Mouse (Mus musculus) heart, embryonic 12.5 days (tissue): ENCODE data around the gene Akap7. TPM values are rescaled to one million over a fixed set of nuclear protein-coding genes. Genes with fewer than 3 reads are reported as not detected.
A peak's percentile ranks its signal among the peaks of the same experiment; 100 is the strongest.

Experiments
- ATAC-seq: fragments of 200-750 bp; cut with Nextera tagmentation; 2 replicates; pipeline ENCODE4 v1.8.0; 2017; ENCODE audit warnings: moderate TSS enrichment, moderate library complexity; ENCODE audit not compliant: insufficient number of reproducible peaks, low FRiP score
- H3K27ac ChIP-seq: fragments of 300-500 bp; sonication (generic); 2 replicates; pipeline ENCODE4 v1.5.1; 2016; ENCODE audit warnings: mild to moderate bottlenecking, moderate library complexity; ENCODE audit not compliant: poor library complexity, severe bottlenecking
- H3K27me3 ChIP-seq: fragments of 300-500 bp; sonication (generic); replicated peaks from 2 replicates; pipeline ENCODE4 v1.6.1; 2016; ENCODE audit warnings: mild to moderate bottlenecking, moderate library complexity
- H3K36me3 ChIP-seq: fragments of 300-500 bp; sonication (generic); 2 replicates; pipeline ENCODE4 v1.6.1; 2016; ENCODE audit warnings: mild to moderate bottlenecking, moderate library complexity
- H3K4me1 ChIP-seq: fragments of 300-500 bp; sonication (generic); replicated peaks from 2 replicates; pipeline ENCODE4 v1.6.1; 2016; ENCODE audit warnings: mild to moderate bottlenecking
- H3K4me2 ChIP-seq: fragments of 300-500 bp; sonication (generic); 2 replicates; pipeline ENCODE4 v1.6.1; 2016; ENCODE audit warnings: mild to moderate bottlenecking, moderate library complexity
- H3K4me3 ChIP-seq: fragments of 300-500 bp; sonication (generic); 2 replicates; pipeline ENCODE4 v1.5.1; 2016; ENCODE audit warnings: mild to moderate bottlenecking
- H3K9ac ChIP-seq: fragments of 300-500 bp; sonication (generic); 2 replicates; pipeline ENCODE4 v1.6.1; 2016; ENCODE audit warnings: mild to moderate bottlenecking, moderate library complexity
- H3K9me3 ChIP-seq: fragments of 300-500 bp; sonication (generic); replicated peaks from 2 replicates; pipeline ENCODE4 v1.6.1; 2016; ENCODE audit warnings: mild to moderate bottlenecking, moderate library complexity
- WGBS: fragments of 180-500 bp; shearing (Covaris S2); methylation state at CpG from one replicate; pipeline ENCODE4 v1.1.7; 2016; 5-methylcytosine and 5-hydroxymethylcytosine counted together
- polyA plus RNA-seq: library from polyadenylated mRNA; unstranded; fragments of >200 nt; fragmentation: Nextera tagmentation; extraction: Ambion mirVana; gene quantifications from 2 replicates; pipeline ENCODE4 v1.2.1, GENCODE M21; 2016

The Akap7 gene
- polyA plus RNA-seq, 1 experiment from 2014 or later: 38.6 TPM

DNA sequence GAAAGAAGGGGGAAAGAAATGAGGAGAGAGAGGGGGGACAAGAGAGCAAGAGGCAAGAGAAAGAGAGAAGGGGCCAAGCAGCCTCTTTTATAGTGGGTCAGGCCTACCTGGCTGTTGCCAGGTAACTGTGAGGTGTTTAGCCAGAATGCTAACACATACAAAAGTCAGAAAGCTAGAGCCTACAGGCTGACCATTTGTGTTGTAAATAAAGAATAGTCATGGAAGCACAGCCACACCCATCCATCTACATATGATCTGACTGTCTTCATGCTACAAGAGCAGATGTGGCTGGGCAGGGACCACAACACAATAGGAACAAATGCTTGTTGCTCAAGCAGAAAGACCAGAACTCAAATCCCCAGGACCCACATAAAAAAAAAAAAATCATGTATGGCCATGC, 11.9 kb upstream of the Akap7 start:
- Histone ChIP-seq H3K36me3 (no peaks in the 10 kb centered on the region), H3K27ac (no peak overlapping the region), H3K27me3 (no peaks in the 10 kb centered on the region), H3K9me3 (no peaks in the 10 kb centered on the region), H3K4me2 (no peak overlapping the region), H3K9ac (no peak overlapping the region), H3K4me1 (peaks cover 19% of the 10 kb centered on the region), H3K4me3 (no peak overlapping the region)
- no peak for ATAC-seq

DNA sequence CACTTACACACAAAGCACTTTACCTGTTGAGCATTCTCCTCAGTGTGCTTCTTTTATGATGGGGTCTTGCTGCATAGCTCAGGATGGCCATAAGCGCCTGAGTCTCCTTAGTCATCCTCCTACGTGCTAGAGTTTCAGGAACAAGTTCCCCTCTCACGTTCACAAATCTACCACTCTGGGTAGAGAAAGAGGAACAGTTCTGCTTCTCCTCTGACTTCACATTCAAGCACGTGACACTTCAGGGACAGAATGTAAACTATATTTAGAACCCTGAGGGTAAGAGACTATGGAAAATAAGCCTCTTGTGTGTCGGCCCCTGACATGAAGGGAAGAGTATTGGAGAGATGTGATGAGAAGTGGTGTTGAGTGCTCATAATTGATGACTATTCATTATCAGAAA, 10.7 kb upstream of the Akap7 start:
- peaks cover 24% of the 10 kb centered on the region for H3K4me1 ChIP-seq
- H3K4me3 ChIP-seq: no peak overlapping the region
- 32% methylated on average over 5 of the region's 5 CpGs for WGBS

DNA sequence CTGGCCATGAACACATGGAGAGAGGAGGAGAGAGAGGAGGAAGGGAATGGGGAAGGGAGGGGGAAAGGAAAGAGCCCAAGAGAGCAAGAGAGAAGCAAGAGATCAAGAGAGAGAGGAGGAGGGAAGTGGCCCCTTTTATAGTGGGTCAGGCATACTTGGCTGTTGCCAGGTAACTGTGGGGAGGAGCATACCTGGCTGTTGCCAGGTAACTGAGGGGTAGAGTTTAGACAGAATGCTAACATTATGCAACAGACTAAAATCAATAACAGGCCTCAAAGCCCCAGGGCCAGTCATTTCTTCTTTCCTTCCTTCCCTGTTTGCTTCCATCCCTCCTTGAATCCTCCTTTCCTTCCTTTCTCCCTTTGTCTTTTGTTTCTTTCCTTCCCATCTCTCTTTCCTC, 10.0 kb upstream of the Akap7 start:
- H3K4me3 ChIP-seq: no peak overlapping the region
- H3K9ac ChIP-seq: no peak overlapping the region
- ATAC-seq: no peak
- no peaks in the 10 kb centered on the region for H3K9me3 ChIP-seq
- H3K4me1 ChIP-seq: peaks cover 24% of the 10 kb centered on the region
- H3K27me3 ChIP-seq: no peaks in the 10 kb centered on the region
- peak overlapping the region; percentile 52; the same call in 1 of the 2 replicates for H3K27ac ChIP-seq
- H3K36me3 ChIP-seq: no peaks in the 10 kb centered on the region
- H3K4me2 ChIP-seq: peak overlapping the region; percentile 40

More for the DNA sequence above, 10.7 kb upstream of the Akap7 start:
- no peaks in the 10 kb centered on the region for H3K27me3 ChIP-seq
- no peak overlapping the region for H3K9ac ChIP-seq
- peak overlapping the region; percentile 52 for H3K27ac ChIP-seq
- no peak for ATAC-seq
- no peaks in the 10 kb centered on the region for H3K9me3 ChIP-seq
- peak overlapping the region; percentile 40 for H3K4me2 ChIP-seq
- no peaks in the 10 kb centered on the region for H3K36me3 ChIP-seq

DNA sequence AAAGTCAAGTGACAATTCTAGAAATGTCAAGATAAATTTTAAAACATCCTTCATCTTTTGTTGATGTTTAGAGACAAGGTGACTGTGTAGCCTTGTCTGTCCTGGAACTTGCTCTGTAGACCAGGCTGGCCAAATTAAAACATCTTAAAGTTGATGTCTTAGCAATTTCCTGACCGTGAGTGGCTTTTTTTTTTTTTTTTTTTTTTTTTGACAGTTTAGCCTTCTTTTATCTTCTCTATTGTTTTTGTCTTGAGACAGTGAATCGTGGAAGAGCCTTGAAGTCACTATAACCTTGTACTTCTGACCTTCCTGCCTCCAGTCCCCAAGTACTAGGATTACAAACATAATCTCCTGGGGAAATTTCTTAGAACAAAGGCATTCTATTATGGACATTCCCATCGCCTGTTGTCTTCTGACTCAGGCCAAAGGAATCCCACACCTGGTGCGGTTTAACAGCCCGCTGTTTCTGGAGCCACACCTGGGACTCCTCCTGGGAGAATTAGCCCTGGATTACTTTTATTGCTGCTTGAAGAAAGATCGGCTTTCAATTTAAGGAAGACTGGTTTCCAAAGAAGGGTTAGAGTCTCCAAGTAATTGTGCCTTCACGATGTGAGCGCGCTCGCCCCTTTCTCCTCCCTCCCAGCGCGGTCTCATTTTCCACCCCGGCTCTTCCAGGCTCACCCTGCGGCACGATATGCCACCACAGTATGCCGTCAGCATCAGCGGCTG, 6.3 kb upstream of the Akap7 start:
- Histone ChIP-seq H3K4me2 (peak overlapping the region; percentile 63), H3K9me3 (no peaks in the 10 kb centered on the region), H3K27me3 (no peaks in the 10 kb centered on the region), H3K36me3 (no peaks in the 10 kb centered on the region), H3K9ac (0 out of 2 replicates have a peak overlapping the region, but pooled peaks have one; percentile 14), H3K4me3 (peak overlapping the region; percentile 13; the same call in 1 of the 2 replicates), H3K27ac (no peak overlapping the region), H3K4me1 (peaks cover 22% of the 10 kb centered on the region)
- no peak for ATAC-seq
- WGBS: 12% methylated on average over 17 of the region's 17 CpGs

DNA sequence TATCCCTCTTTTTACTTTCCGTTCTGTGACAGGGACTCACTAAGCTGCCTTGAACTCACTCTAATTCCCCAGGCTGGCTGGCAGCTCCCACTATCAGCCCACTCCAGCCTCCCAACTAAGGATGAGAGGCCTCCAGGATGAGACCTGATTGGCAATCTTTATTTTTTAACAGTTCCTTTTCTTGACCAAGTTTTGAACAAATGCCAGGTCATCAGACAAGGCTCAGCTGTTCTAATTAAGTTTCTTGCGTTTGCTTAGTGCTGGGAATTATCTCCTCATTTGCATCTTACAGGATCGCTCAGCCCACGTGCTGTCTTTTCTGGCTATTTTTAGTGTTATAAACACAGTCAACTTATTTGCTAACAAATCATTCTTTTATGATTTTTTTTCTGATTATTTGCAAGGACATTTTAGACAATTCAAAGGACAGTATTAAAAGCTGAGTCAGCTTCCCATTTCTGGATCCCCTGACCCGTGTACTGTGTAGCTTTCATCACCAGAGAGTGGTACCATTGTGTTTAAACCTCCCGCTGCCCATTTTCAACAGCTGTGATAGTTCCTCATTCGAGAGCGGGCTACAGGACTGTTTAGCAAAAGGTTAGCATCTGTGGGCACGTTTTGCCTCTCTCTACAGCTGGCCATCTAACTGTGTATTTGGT, 4.0 kb upstream of the Akap7 start:
- H3K9me3 ChIP-seq: no peaks in the 10 kb centered on the region
- H3K4me2 ChIP-seq: no peak overlapping the region
- H3K4me3 ChIP-seq: no peak overlapping the region
- no peak for ATAC-seq
- H3K27me3 ChIP-seq: no peaks in the 10 kb centered on the region
- no peaks in the 10 kb centered on the region for H3K36me3 ChIP-seq
- no peak overlapping the region for H3K27ac ChIP-seq
- no peak overlapping the region for H3K9ac ChIP-seq
- WGBS: 42% methylated on average over 9 of the region's 9 CpGs
- peaks cover 7% of the 10 kb centered on the region; the same call in 1 of the 2 replicates for H3K4me1 ChIP-seq

DNA sequence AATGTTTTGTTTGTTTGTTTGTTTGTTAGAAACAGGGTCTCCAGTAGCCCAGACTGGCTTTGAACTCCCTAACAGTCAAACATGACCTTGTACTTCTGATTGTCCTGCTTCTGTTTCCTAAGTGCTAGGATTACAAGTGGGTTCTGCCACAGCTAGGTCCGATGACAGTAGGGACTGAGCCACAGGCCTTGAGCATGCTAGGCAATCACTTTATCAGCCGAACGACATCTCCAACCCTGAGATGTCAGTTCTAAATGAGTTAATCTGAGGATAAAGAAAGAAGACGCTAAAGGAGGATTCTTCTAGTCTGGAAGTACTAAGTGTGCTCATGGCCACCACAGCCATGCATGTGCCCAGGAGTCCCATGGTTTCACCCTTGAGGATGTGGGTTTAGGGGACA, 3.1 kb upstream of the Akap7 start:
- WGBS: 43% methylated on average over 4 of the region's 4 CpGs
- Histone ChIP-seq H3K27ac (no peak overlapping the region), H3K9ac (no peak overlapping the region), H3K4me3 (no peak overlapping the region), H3K4me1 (peaks cover 7% of the 10 kb centered on the region; the same call in 1 of the 2 replicates), H3K36me3 (no peaks in the 10 kb centered on the region), H3K4me2 (no peak overlapping the region), H3K9me3 (no peaks in the 10 kb centered on the region), H3K27me3 (no peaks in the 10 kb centered on the region)
- no peak for ATAC-seq

DNA sequence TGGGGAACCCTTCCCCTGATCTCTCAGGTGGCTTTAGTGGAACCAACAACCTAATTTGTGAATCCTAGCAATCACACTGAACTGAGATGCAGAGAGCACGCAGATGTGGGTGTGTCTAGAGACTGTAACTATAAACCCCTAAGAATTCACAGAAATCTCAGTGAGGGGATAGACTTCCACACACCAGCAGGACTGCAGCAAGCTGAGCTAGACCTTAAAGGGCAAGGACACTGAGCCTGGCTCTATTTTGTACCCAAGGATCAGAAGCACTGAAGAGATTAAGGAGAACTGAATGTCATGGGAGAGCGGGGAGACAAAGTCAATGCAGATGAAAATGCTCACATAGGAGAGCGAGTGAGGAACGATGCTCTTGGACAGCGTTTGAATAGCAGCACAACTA, 2.3 kb upstream of the Akap7 start:
- no peaks in the 10 kb centered on the region for H3K27me3 ChIP-seq
- H3K27ac ChIP-seq: no peak overlapping the region
- no peaks in the 10 kb centered on the region for H3K36me3 ChIP-seq
- no peak overlapping the region for H3K9ac ChIP-seq
- 81% methylated on average over 5 of the region's 5 CpGs for whole genome bisulfite sequencing
- H3K4me1 ChIP-seq: peaks cover 7% of the 10 kb centered on the region; the same call in 1 of the 2 replicates
- ATAC-seq: no peak
- no peak overlapping the region for H3K4me2 ChIP-seq
- H3K9me3 ChIP-seq: no peaks in the 10 kb centered on the region
- H3K4me3 ChIP-seq: no peak overlapping the region

DNA sequence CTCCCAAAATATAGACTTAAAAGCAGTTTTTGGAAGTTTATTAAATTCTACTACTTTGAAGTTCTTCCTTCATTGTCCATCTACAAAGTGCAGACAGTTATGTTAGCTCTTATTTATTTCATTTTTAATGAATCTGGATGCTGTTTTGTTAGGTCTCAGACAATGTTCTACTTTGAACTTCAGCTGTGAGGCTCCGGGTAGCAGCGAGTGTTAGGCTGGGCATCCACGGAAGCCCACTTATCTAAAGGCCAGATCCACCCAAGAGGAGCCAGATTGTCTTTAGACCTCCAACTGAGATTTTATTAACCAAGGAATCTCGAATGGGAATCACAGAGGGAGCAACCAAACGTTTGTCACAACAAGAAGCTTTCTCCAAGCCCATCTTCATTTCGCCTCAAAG, 2.5 kb downstream of the Akap7 start:
- no peak overlapping the region for H3K4me2 ChIP-seq
- H3K4me1 ChIP-seq: no peaks in the 10 kb centered on the region
- 0 out of 2 replicates have a peak, but pooled peaks cover 8% of the 10 kb centered on the region for H3K9me3 ChIP-seq
- WGBS: 59% methylated on average over 6 of the region's 6 CpGs
- H3K4me3 ChIP-seq: no peak overlapping the region
- no peak overlapping the region for H3K9ac ChIP-seq
- H3K27me3 ChIP-seq: no peaks in the 10 kb centered on the region
- ATAC-seq: no peak
- no peak overlapping the region for H3K27ac ChIP-seq
- H3K36me3 ChIP-seq: no peaks in the 10 kb centered on the region

DNA sequence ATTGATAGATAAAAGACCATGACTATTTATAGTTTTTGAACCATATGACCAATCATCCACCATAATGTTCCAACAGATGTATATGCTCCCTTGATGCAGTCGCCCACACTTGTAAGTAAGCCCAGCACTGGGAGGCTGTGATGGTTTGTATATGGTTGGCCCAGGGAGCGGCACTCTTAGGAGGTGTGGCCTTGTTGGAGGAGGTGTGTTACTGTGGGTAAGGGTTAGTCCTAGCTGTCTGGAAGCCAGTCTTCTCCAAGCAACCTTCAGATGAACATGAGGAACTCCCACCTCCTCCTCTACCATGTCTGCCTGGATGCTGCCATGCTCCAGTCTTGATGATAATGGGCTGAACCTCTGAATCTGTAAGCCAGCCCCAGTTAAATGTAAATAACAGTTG, 3.1 kb downstream of the Akap7 start:
- Histone ChIP-seq H3K36me3 (no peaks in the 10 kb centered on the region), H3K27ac (no peak overlapping the region), H3K9me3 (0 out of 2 replicates have a peak, but pooled peaks cover 8% of the 10 kb centered on the region), H3K9ac (no peak overlapping the region), H3K4me2 (no peak overlapping the region), H3K27me3 (no peaks in the 10 kb centered on the region), H3K4me3 (no peak overlapping the region), H3K4me1 (peaks cover 2% of the 10 kb centered on the region; the same call in 1 of the 2 replicates)
- WGBS: 96% methylated on average over 2 of the region's 2 CpGs
- no peak for ATAC-seq

DNA sequence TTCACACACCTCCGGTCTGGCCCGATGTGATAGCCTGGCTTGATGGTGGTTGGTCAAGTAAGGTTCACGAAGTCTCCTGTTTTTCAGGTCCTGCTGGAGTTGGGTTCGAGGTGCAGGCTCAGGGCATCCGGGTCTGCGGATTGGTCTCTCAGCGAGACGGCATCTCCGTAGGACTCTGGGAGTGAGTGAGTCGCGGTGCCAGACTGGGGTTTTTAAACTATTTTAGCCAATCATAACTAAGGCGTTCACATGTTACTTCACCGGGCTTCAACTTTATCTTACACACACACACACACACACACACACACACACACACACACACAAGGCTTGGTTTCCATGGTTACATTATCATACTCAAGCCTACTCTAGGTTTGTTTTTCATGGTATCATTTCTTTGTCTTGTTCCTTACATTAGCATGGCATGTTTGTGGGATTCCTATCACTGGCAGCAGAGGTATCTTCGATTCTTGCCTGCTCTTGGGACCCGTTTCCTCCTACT, 8.6 kb downstream of the Akap7 start:
- Histone ChIP-seq H3K4me1 (peaks cover 22% of the 10 kb centered on the region), H3K9ac (no peak overlapping the region), H3K27ac (peak overlapping the region; percentile 78), H3K9me3 (0 out of 2 replicates have a peak, but pooled peaks cover under 1% of the 10 kb centered on the region), H3K4me3 (peak overlapping the region; percentile 79; the same call in 1 of the 2 replicates), H3K27me3 (no peaks in the 10 kb centered on the region), H3K4me2 (peak overlapping the region; percentile 70; the same call in 1 of the 2 replicates), H3K36me3 (no peaks in the 10 kb centered on the region)
- peak; percentile 62 for ATAC-seq
- WGBS: 75% methylated on average over 15 of the region's 15 CpGs

DNA sequence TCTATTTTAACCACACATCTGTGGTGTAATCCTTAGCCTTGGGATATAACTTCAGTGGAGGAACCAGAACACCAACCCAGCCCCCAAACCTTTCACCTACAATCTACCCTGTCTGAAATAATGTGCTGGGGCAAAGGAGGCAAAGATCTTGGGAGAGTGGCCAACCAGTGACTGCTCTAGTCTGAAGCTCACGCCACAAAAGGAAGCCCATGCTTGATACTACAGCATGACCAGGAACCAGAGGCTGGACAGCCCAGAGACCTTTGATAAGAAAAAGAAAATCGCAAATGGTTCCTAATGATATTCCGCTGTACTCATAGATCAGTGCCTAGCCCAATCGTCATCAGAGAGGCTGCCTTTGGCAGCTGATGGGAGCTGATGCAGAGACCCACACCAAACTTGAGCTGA, 9.4 kb downstream of the Akap7 start:
- Histone ChIP-seq H3K4me3 (peak overlapping the region; percentile 79), H3K36me3 (no peaks in the 10 kb centered on the region), H3K9ac (peak overlapping the region; percentile 56), H3K27me3 (no peaks in the 10 kb centered on the region), H3K9me3 (no peaks in the 10 kb centered on the region), H3K4me1 (peaks cover 22% of the 10 kb centered on the region), H3K27ac (peak overlapping the region; percentile 78), H3K4me2 (peak overlapping the region; percentile 70)
- ATAC-seq: no peak
- 48% methylated on average over 4 of the region's 4 CpGs for WGBS
